Mouse (Mus musculus) megakaryocyte progenitor cell, adult 5-6 weeks (primary cell): ENCODE measurements at regions not wholly inside any gene's neighbourhood (a gene's known extent, or its start where the extent isn't known, plus 50 kb on each side); places are given as distances from the start of the nearest gene placed in this dataset.
A peak's percentile ranks its signal among the peaks of the same experiment; 100 is the strongest.

Source experiments
- ATAC-seq: replicated peaks from 2 replicates; pipeline ENCODE4 v1.8.0; 2016; ENCODE audit warnings: mild to moderate bottlenecking, moderate TSS enrichment, inconsistent platforms; ENCODE audit not compliant: poor library complexity

DNA sequence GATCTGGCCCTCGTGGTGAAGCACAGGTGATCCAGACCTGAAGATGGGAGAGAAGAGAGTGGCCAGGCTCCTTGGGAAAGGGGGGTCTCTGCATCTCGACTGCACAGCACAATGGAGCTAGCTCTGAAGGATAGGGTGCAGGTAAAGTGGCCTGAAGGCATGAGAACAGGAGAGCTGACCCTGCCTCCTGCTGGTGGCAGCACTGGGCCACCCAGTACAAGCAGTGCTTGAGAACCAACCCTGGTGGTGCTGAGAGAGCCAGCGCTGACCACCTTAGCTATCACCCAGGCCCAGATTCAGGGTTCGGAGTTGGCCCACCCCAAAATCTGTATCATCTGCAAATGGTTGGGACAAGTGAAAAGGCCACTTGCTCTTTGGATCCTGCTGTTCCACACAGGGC lies 66.2 kb downstream of the A730009L09Rik start:
- no peak for ATAC-seq

GRCm38 (mm10) chr16:84583323-84583722 lies 68.4 kb downstream of the A730009L09Rik start:
- peak; percentile 85 for ATAC-seq

DNA sequence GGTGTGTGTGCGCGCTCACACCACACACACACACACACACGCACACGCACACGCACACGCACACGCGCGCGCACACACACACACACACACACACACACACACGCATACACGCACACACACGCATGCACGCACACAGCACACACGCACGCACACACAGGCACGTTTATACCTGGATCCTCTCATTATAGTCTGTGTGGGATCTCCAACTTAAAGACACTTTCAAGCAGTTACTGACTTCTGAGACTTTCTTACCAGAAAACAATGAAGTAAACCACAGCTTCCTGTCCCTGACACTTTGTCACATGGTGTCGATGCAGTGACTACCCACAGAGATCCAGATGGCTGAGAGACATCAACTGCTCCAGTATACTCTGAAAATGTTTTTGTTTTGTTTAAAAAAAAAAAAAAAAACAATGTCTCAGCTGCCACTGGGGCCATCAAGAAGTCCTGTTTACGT lies 68.9 kb downstream of the A730009L09Rik start:
- peak; percentile 80 for ATAC-seq

DNA sequence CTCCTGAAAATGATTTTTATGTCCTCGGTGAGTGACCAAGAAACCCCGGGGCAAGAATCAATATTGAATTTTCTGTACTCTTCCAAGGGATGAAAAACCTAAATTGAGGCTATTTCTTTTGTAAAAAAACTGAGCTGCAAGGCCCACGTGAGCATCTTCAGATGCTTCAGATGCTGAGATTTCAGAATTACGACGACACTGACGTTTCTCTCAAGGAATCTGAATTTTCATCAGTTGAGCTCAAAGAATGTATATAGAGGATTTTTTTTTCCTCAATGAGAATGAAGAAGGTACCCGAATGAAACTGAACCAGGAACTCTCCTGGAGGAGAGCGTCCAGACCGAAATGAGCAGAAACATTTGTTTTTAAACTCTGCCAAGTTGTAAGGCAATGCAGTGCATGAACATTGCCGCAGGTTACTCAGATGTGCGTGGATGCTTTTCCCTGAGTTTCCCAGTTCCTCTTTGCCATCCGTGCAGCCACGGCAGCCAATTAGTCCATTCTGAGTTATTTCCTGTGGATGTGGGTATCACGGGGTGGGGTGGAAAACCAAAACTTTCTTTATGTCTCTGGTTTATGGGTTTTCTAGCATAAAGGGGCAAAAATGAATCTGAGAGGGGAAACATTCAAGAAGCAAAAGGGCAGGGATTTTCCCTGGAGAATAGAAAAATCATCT lies 69.9 kb downstream of the A730009L09Rik start:
- peak; percentile 38 for ATAC-seq

DNA sequence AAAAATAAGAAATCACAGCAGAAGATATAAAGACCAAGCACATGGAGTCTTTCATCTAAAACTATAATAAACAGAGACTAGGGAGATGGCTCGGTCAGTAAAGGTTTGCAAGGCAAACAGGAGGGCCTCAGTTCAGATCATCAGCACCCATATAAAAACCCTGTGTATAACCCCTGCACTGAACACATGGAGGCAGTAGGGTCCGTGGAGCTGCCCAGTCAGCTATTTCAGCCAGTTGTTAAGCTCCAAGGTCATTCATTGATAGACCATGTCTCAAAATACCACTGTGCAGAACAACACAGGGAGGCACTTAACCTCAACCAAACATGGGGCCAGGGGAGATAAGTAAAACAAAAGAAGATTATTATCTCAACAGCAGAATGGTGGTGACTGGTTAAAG lies 78.1 kb downstream of the A730009L09Rik start:
- ATAC-seq = no peak

DNA sequence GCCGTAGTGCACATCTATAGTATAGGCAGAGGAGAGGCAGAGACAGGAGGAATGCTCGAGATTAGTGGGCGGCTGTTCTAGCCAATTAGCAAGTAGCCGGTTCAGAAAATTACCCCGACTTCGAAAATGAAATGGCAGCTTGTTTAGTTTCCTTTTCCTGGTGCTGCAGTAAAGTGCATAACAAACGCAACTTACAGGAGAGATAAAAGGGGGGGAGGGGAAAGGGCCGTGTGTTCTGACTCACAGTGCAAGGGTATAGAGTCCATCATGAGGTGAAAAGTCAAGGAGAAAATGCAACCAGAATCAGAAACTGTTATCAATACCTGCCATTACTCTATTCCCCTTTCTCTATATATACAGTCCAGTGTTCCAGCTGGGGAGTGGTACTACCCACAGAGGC lies 88.0 kb downstream of the A730009L09Rik start:
- ATAC-seq = no peak

GRCm38 (mm10) chr16:84603465-84604205 lies 88.7 kb downstream of the A730009L09Rik start:
- peak; percentile 85 for ATAC-seq

- ATAC-seq = no peak
Observed at GRCm38 (mm10) chr16:84604272-84604975, 89.5 kb downstream of the A730009L09Rik start.

DNA sequence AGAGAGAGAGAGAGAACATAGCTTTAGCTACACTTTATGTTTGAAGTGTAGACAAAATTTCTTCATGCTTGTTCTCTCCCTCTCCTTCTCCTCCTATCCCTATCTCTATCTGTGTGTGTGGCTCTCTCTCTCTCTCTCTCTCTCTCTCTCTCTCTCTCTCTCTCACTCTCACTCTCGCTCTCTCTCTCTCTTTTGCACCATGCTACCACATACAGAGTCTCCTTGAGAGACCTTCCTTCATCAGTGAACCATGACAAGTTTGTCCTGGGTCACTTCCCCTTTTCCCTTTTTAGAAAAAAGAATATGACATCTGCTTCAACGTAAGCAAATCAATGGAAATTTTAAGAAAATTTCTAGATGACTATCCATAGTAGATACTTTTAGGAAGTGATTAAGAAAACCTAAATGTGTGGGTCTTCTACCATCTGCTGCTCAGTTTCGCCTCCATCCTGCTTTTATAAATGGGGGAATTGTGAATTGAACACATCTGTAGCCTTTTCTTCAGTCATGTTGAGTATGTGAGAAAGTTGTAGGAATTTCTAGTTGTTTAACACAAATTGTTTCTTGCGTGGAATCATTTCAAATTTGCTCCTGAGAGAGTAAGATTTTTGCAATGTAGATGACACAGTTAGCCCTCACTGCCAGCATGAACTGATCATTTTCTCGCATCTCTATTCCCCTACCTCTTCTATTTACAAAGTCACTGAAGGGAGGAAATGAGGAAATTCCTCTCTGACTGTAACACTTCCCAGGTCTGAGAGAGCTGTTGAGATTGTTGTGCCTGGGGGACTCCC lies 91.3 kb downstream of the A730009L09Rik start:
- peak; percentile 73 for ATAC-seq

DNA sequence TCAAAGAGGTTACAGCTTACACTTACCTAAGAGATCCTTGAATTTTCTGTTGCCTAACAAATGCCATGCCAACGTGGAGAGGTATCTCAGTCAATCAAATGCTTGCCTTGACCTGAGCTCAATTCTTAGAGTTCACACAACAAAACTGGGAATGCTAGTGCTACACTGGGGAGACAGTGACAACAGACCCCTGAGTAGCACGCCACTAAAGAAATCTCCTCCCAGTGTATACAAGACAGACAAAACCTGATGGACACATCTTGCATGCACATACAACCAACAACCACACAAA lies 91.8 kb downstream of the A730009L09Rik start:
- ATAC-seq = no peak

DNA sequence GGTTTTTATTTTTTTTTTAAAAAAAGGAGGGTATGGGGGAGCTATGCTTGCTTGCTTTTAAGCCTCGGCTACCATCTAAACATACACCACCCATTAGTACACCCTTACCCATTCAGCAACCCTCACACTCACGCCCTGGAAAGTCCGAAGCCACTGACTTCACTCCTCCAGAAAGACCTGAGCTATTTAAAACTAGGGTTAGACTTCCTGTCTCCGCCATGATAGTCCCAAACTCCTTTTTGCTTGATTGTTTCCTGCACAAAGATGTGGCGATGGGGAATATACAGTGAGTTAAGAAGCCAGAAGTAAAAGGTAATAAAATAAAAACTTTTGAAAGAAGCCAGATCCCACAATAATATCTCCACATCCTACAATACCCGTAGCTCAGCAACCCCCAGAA lies 92.6 kb downstream of the A730009L09Rik start:
- ATAC-seq = no peak

DNA sequence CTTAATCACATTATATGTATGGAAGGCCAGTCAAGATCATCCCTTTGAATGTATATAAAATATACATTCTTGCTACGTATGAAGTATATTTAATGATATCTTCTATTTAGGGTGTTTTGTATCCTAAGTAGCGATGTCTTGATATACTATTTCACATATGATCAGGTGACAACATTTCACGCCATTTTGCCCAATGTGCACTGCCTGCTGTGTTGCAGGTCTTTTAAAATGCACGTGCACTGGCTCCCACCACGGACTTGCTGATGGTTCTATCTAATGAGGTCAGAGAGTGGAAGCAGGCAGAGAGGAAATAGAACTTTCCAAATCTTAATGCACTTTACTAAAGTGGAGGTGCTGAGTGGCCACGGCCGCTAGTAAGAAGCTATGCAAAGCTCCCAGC lies 100.8 kb downstream of the A730009L09Rik start:
- ATAC-seq = no peak

- no peak for ATAC-seq
Observed at GRCm38 (mm10) chr16:84616132-84616531, 101.2 kb downstream of the A730009L09Rik start.

DNA sequence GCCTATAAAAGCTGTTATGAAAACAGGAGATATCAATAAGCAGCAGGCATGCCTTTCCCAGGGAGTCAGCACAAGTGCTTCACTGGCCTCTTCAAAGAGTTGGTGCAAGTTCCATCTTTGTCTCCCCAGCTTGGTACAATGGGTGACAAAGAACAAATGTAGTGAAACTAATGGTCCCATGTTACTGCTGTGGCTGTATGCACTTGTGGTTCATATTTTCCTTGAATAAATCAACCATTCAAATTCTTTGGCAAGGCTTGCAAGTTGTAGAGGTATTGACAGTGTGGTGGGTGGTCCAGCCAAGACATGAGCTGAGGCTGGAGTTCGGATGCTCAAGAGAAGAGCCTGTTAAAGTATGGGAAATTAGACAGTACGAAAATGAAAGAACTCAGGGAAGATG lies 103.5 kb downstream of the A730009L09Rik start:
- no peak for ATAC-seq

DNA sequence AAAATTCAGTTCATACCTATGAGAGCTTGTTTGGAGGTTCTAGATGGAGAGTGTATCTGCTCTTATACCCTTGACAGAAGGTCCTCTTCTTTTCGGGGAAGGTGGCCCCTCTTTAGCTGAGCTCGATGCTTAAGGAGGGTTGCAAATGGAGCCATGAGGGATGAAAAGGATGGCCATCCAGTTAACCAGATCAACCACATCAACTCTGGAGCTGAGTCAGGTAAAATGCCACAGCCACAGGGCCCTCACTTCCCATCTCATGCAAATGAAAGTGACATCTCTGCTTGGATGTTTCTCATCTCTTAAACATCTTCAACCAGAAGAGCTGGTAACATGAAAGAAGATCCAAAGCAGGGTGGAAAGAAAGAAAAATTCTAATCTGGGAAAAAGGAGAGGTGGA lies 105.0 kb downstream of the A730009L09Rik start:
- ATAC-seq = no peak

DNA sequence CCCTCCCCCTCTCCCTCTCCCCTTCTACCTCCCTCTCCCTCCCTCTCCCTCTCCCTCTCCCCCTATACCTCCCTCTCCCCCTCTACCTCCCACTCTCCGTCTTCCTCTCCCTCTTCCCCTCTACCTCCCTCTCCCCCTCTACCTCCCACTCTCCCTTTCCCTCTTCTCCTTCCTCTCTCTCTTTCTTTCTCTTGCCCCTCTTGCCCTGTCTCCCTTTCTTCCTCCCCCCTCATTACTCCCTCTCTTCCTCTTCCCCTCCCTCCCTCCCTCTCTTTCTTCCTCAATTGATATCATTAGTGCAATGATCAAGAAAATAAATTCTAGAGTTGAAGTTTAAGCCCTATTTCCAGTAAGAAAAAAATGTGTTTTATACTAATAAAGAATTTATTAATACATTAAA lies 105.9 kb downstream of the A730009L09Rik start:
- peak; percentile 64 for ATAC-seq

GRCm38 (mm10) chr16:84621300-84622031 lies 106.5 kb downstream of the A730009L09Rik start:
- ATAC-seq = peak; percentile 95

DNA sequence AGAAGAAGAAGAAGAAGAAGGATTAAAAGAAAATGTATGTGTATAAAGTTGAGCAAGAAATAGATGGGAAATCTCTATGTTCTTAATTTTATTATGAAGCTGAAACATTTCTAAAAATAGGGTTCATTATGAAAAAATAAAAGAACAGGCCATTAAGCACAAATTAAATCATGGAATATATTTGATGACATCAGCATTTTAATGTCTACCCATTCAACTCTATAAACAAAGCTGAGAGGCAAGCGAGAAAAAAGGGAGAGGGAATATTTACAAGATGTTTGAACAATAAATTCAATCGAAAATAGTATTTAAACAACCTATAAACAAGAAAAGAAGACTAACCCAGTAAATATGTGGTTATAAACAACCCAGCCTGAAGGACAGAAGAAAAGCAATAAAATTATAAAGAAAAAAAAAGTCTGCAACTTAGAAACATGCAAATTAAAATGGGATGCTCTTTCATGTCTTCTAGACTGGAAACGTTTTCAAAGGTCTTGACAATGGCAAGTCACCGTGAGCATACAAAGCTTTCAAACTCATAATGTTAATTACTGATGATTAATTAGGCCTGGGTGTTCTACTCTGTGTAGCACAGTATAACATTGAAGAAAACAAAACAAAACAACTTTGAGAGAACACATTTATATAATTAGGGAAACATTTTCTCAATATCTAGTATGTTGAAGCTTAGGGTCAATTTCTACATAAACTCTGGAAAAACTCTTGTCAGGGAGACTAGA lies 108.6 kb downstream of the A730009L09Rik start:
- no peak for ATAC-seq

- no peak for ATAC-seq
Observed at GRCm38 (mm10) chr16:84624443-84625109, 109.7 kb downstream of the A730009L09Rik start.
